Mouse (Mus musculus) CH12F3 (cell line): ENCODE measurements around the gene Tspan18.

Source experiments
- in situ Hi-C: fragments of 300-500 bp; cut with MboI; formaldehyde crosslinking; loops from 2 replicates; pipeline ENCODE4 v1.14.3; 2020; ENCODE audit warnings: low sequenced_read_pairs

Gene Tspan18

DNA sequence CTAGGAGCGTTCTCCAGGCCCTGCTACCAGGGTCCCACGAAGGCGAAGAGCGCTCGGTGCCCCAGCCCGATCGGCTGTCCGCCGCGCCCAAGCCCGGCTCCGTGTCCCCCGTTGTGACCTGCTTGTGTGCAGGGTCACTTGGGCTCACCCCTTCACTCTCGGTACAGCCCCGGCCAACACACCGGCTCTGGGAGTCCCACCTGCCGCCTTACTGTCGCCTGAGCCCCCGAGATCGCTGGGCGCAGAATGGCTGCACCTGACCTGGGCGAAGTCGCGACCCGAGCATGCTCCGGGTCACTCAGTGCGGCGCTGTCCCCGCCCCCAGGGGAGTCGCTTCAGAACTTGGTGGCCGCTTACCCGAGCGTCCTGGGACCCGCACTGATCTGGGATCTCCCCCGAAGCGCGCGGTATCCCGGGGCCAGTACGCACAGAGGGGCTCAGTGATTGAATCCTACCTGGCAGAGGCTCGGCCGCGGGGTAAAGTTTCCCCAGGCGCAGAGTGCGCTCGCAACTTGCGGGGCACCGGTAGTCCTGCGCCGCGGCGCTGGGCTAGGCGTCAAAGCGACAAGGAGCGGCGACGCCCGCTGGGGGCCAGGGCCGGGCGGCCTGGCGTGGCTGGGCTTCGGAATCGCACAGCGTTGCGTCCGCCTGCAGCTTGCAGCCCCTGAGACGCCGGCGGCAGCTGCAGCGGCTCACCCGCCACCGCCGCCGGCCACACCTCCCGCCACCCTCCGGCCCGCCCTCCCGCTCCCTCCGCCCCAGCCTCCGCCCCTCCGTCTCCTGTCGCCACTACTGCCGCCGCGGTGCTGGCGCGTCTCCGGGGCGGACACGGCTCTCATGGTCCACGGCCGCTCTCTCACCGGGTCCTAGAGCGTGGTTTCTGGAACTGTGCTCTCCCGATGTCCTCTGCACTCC is at the start of gene Tspan18:
TSS of gene Tspan18 (minus strand) at position 689 of the 915 bp plus-strand sequence.
- in situ Hi-C loops: no loop called here

DNA sequence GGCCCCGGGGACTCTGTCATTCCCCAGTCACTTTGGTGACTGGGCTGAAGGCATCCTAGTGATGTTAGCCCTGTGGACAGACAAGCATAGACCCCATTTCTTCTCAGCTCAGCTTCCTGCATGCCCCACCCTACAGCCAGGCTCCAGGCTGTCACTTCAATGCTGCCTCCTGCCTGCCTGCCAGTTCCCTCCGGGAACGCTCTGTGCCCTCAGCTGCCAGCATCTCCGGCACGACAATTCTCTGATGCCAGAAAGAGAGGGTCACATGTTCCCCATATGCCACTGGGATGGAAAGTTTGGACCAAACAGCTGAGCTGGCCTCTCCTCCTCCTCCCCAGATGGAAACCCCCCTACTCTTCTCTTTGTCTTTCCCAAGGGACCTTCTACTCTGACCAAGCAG is 49.5 kb upstream of the Tspan18 start:
- in situ Hi-C loops: no loop called here

DNA sequence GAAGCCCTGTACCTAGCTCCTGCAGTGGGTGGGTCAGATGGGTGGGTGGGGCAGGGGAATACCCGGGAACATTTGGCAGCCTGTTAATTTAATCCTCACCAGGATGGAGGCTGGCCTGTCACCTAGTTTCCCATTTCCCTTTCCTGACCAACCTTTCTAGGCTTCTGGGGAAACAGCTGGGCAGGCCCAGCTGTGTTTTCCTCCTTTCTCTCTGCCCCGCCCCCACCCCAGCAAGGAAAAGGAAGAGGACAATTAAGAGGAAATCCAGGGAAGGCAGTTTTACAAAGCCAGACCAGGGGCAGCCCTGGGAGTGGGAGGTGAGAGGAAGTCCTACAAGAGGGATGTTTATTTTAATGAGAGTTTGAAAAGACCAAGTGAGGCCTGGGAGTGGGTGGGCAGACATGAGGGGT is 46.4 kb upstream of the Tspan18 start:
- in situ Hi-C loops: no loop called here

DNA sequence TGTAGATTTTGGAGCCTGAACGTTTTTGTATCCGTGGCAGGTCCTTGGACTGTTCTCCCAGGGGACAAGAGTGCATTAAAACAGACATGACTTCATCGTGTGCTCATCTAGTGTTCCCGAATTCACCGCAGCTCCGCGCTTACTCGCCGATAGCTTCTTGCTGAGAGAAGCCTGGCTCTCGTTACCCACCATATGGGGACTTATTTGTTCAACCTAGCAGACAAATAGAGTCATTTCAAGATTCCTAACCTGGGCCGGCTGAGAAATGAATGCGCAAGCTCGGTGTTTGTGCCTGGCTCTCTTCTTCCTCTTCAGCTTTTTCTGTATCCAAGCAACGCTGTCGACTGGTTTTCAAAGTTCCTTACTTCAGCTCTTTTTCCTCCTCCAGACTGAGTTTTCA is 43.5 kb upstream of the Tspan18 start:
- in situ Hi-C loops: no loop called here

GRCm38 (mm10) chr2:93377157-93377556 is 42.9 kb upstream of the Tspan18 start:
- in situ Hi-C loops: no loop called here

GRCm38 (mm10) chr2:93372872-93373271 is 38.6 kb upstream of the Tspan18 start:
- in situ Hi-C loops: no loop called here

DNA sequence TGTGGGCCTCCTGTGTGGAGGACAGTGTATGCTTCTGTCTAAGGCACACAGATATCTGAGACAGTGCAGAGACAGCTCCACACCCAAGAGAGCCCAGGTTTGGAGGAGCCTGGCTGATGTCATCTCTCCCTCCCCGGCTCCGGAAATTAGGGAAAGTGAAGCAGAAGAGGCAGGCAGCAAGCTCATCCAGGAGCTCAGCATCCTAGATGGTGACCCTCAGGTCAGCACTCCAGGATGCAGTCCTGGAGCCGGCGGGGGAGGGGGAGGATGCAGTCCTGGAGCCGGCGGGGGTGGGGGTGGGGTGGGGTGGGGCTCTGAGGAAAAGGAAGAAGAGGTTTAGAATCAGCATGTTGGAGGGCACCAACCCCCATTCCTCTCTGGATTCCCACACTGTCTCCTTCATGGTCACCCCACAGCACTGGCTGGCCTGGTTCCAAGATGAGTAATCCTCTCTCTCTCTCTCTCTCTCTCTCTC is 37.8 kb upstream of the Tspan18 start:
- in situ Hi-C loops: no loop called here

- in situ Hi-C loops: no loop called here
Observed at GRCm38 (mm10) chr2:93368954-93369353, 34.6 kb upstream of the Tspan18 start.

DNA sequence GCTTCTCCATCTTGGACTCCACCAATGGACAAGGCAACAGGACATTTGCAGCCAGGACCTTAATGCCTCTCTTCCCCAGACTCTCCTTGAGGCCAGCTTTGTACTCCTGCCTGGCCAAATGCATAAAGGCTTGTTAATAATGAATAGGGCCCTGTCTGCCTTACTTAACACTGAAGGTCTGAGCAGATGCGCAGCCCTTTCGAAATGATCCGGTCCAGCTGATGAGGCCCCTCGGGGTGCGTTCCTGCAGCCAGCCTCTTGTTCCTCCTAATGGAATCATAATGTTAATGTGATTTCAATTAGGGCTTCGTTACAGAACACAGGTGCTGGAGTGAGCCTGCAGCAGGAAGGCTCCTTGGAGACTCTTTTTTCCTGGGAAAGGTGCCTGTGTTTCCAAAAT is 33.7 kb upstream of the Tspan18 start:
- in situ Hi-C loops: no loop called here

GRCm38 (mm10) chr2:93365411-93365810 is 31.1 kb upstream of the Tspan18 start:
- in situ Hi-C loops: no loop called here

DNA sequence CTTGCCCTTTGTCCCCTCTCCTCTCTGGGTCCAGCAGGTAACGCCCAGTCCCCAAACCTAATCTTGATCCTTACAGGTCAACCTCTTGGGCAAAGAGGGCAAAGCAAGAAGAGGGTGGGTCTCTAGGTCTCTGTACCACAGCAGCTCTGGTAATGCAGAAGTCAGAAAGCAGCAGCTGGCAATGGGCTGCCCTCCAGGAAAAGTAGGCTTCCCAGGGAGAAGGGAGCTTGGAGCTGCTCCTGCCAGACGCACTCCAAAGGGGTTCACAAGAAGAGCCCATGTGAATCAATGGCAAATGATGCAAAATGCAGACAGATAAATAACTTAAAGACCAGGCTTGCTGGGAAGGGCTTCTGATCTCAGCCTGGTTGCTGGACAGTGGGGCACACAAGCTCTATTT is 30.6 kb upstream of the Tspan18 start:
- in situ Hi-C loops: no loop called here

DNA sequence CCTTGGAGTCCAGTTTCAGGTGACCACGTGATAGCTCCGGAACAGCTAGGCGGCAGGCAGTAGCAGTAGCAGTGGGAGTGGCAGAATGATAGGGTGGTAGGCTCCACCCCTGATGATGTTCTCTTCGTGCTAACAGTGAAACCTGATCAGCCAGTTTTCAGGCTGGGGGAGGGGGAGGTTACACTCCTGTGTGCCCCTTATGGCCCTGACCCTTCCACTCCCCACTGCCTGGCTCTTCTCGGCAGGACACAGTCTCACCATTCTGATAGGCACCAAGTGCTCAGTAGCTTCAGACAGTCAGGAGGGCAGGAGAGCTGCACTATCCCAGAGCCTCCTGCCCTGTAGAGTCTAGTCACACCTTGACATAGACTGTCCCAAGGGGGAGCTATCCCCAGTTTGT is 27.1 kb upstream of the Tspan18 start:
- in situ Hi-C loops: no loop called here

DNA sequence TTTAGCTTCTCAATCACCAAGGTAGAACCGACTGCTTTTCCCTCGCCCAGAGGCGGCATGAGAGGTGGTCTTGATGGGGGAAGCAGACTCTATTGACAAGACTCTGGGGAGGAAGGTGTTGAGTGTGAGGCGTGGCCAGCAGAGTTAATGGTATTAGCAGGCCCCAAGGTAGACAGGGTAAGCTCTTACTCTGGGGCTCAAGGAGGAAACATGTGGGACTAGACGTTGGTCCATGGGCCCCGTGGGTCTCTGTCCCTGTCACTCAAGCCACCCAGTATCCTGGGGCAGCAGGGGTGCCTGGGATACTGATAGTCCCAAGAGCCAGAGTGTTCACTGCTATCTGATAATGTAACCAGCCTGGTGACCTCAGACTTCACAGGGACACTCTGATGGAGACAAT is 26.0 kb upstream of the Tspan18 start:
- in situ Hi-C loops: no loop called here

GRCm38 (mm10) chr2:93357391-93357790 is 23.1 kb upstream of the Tspan18 start:
- in situ Hi-C loops: no loop called here

GRCm38 (mm10) chr2:93355845-93356244 is 21.5 kb upstream of the Tspan18 start:
- in situ Hi-C loops: no loop called here

GRCm38 (mm10) chr2:93354621-93355020 is 20.3 kb upstream of the Tspan18 start:
- in situ Hi-C loops: no loop called here

- in situ Hi-C loops: no loop called here
Observed at GRCm38 (mm10) chr2:93353725-93354124, 19.4 kb upstream of the Tspan18 start.

DNA sequence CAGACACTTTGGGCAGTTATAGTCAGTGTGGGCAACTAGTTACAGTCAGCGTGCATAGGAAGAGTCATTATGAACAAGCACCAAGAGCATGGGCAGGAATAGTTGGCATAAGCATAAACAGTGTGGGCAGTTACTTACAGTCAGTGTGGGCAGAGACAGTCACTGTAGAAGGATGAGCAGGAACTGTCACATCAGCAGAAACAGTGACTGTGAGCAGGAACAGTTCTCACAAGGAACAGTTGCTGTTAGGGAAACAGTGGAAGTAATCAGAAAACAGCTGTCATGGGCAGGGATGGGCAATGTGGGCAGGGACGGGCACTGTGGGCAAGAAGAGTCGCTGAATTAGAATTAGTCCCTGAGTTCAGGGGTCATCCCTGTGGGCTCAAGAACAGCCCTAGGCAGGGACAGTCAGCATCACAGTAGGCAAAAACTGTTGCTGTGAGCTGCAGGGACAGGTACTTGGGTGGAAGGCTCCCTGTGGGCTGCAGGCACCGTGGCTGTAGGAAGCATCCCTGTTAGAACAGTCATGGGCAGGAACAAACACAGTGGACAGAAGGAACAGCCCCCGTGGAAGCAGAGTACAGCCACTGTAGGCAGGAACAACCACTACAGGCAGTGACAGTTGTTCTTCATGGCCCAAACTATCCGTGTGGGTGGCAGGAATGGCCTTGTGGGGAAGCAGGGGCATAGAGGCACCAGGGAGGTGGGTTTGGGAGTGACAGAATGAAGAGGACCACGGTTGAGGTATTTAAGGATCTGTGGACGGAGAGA is 18.8 kb upstream of the Tspan18 start:
- in situ Hi-C loops: no loop called here

GRCm38 (mm10) chr2:93351352-93351751 is 17.0 kb upstream of the Tspan18 start:
- in situ Hi-C loops: no loop called here

GRCm38 (mm10) chr2:93347018-93347417 is 12.7 kb upstream of the Tspan18 start:
- in situ Hi-C loops: no loop called here

- in situ Hi-C loops: no loop called here
Observed at GRCm38 (mm10) chr2:93346609-93347008, 12.3 kb upstream of the Tspan18 start.
